Mouse (Mus musculus): ENCODE measurements around the gene Tcp11l1. TPM values are rescaled to one million over a fixed set of nuclear protein-coding genes. Genes with fewer than 3 reads are reported as not detected.

Gene Tcp11l1
- total RNA-seq, 2 experiments from 2014 or later, result 44.6 to 48.8 TPM

DNA sequence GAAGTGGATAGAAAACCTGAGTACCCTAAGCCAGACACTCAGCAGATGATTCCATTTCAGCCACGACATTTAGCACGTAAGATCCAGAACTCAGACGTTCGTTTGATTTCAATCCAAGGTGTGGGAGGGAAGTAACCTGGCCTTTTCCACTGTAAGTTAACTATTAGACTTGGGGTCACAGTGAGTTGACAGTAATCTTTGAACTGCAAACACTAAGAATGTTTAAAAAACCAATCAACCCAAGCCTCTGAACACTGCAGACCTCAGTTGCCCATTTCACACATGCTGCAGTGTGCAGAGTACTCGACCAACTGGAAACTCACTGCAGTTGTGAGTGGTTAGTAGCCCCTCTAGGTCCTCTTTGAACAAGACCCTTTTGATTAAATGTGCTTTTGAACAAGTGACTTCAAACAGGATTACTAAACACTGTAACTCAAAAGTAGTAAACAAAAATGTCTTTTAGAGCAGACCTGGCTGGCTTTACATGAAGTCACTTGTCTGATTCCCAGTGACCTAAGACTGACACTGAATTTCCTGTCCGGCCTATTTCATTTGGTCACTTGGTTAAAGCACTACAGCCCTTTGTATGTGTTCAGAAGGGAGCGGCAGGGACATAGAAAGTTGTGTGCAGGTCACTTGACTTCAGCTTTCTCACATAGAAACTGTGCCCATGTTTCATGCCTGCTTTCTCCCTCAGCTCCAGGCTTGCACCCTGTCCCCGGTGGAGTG is 48.4 kb downstream of the Tcp11l1 start:
- intact Hi-C loops (cut with DNase I), result no loop called here
- no peak for DNase-seq (ENCODE audit: extremely low spot score in 1 of 2, low spot score in 2 of 2)

DNA sequence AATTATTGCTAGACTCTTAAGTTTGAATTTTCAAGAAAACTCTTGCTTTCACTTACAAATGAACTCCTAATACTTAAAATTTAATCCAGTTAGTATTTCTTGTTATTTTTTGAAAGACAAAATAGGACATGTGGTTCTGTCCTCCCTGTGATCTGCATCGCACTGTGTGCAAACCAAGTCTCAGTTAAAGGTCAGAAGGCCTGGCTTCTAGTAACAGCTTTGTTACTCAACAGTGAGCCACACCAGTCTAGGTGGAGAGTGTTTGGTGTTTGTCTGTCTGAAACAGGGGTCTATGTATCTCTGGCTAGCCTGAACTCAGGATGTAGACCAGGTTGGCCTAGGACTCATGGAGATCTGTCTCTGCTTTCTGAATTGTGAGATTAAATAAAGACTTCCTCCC is 53.3 kb downstream of the Tcp11l1 start:
- DNase-seq (ENCODE audit: extremely low spot score in 1 of 2, low spot score in 2 of 2), result no peak
- intact Hi-C loops (cut with DNase I), result no loop called here

DNA sequence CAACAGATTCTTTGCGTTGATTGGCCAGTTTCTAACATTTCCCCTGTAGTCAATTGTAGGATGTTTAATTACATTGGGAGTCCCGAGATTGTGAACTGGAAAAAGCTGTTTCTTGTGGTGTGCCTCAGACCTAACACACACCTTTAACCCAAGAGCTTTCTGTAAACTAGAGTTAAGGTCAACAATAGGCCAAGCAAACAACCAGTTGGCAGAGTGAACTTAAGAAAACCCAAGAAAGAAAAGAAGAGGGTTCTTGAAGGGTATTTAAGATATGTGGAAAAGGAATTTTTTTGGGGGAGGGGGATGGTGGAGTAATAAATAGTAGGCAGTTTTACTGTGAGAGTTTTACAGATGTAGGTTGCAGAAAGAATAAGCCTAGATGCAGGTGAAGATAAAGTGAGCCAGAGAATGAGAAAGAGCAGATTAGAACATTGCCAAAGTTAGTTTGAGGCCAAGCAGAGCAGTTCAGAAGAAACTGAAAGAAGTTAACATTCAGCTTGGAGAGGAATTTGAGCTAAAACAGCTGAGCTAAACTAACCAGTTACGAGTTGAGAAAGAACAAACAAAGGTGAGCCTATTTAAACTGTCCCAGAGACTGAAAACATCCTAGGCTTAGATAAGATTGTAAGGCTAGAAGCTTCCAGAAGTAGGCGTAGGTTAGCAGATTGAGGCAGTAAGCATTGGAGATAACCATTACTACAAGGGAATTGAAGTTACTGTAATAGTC is 95.8 kb downstream of the Tcp11l1 start:
- DNase-seq (ENCODE audit: extremely low spot score in 1 of 2, low spot score in 2 of 2), result no peak
- intact Hi-C loops (cut with DNase I), result no loop called here

- DNase-seq (ENCODE audit: extremely low spot score in 1 of 2, low spot score in 2 of 2), result no peak
- intact Hi-C loops (cut with DNase I), result no loop called here
These were observed 97.2 kb downstream of the Tcp11l1 start for GRCm38 (mm10) chr2:104614786-104615185.

Other genes starting within 250 kb of the Tcp11l1 start
- 10 to 100 TPM; 57.3 to 59.4 TPM for gene Hipk3, start 217.7 kb downstream of the Tcp11l1 start, total RNA-seq (2021)
- gene Cstf3, start 121.6 kb downstream of the Tcp11l1 start, total RNA-seq (2021), result 10 to 100 TPM; 38.6 to 43.7 TPM
- gene Pin1rt1, start 4.2 kb upstream of the Tcp11l1 start, total RNA-seq (2021), result not detected
- gene Depdc7, start 30.7 kb upstream of the Tcp11l1 start, total RNA-seq (2021), result 1 to 10 TPM; 1.0 to 1.2 TPM
- gene Qser1, start 104.6 kb upstream of the Tcp11l1 start, total RNA-seq (2021), result 10 to 100 TPM; 11.7 to 12.9 TPM
- under 1 TPM; 0.30 to 0.41 TPM for gene Prrg4, start 137.7 kb upstream of the Tcp11l1 start, total RNA-seq (2021)
- 1 to 10 TPM; 1.4 to 2.5 TPM for gene Ccdc73, start 155.6 kb upstream of the Tcp11l1 start, total RNA-seq (2021)